Mouse (Mus musculus): ENCODE results near the gene Dock6. TPM values are rescaled to one million over a fixed set of nuclear protein-coding genes. Genes with fewer than 3 reads are reported as not detected.

Gene Dock6
- polyA plus RNA-seq, 1 experiment from 2014 or later = 28.3 TPM

DNA sequence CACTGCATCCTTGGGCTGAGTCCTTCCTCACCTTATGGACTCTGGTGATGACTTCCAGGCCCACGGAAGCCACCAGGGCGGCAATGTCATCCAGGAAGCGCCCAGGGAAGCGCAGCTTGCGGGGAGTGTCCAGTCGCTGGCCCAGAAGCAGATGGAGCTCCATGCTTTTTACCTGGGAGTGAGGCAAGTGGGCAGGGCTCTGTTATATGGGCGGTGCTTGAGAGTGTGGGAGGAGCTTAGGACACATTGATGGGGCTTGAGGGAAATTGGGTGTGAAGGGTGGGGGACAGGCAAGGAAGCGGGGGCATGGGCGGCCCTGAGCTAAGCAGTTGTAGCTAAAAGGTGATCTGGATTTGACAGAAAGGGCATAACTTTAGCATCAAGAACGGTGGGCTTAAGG, 28.1 kb downstream of the Dock6 start:
- Histone ChIP-seq H3K27me3 (replicated peaks; ENCODE audit: control insufficient read depth, insufficient read depth, low read length) (no peaks in the 10 kb centered on the region), H3K9me3 (ENCODE audit: control insufficient read depth, low read length) (no peaks in the 10 kb centered on the region), H3K4me1 (ENCODE audit: control insufficient read depth, insufficient read depth, low read length) (no peaks in the 10 kb centered on the region), H3K9ac (ENCODE audit: low read depth, low read length) (no peak overlapping the region), H3K36me3 (ENCODE audit: control insufficient read depth, insufficient read depth, low read length) (peaks cover 15% of the 10 kb centered on the region), H3K4me2 (ENCODE audit: low read depth, low read length) (no peak overlapping the region), H3K4me3 (ENCODE audit: low read depth, low read length) (no peak overlapping the region), H3K27ac (replicated peaks; ENCODE audit: low read depth, low read length) (no peak overlapping the region)
- no peak for DNase-seq (ENCODE audit: low spot score)
- no peak for ATAC-seq (ENCODE audit: low read depth)
- 65% methylated on average over 10 of the region's 10 CpGs for WGBS

- Histone ChIP-seq H3K4me2 (ENCODE audit: low read depth, low read length) (no peak overlapping the region), H3K4me1 (ENCODE audit: control insufficient read depth, insufficient read depth, low read length) (no peaks in the 10 kb centered on the region), H3K9ac (ENCODE audit: low read depth, low read length) (no peak overlapping the region)
Measured at GRCm38 (mm10) chr9:21823957-21824356, 28.5 kb downstream of the Dock6 start.

DNA sequence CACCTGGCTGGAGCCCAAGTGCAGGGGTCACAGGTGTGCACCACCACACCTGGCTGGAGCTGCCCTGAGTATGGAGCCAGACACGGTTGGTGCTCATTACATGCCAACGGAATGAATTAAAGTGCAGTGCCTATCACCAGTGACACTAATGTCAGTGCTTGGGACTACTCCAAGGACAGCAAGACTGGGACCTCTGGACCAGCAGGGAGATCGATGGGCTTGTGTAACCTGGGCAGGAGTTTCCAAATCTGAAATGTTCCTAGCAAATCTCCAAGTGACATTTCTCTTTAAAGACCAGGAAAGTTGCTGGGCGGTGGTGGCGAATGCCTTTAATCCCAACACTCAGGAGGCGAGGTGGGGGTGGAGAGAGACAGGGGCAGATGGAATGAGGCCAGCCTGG, 29.7 kb downstream of the Dock6 start:
- no peak overlapping the region for H3K9ac ChIP-seq (ENCODE audit: low read depth, low read length)
- DNase-seq (ENCODE audit: low spot score) = no peak
- H3K27me3 ChIP-seq (replicated peaks; ENCODE audit: control insufficient read depth, insufficient read depth, low read length) = no peaks in the 10 kb centered on the region
- no peak overlapping the region for H3K4me2 ChIP-seq (ENCODE audit: low read depth, low read length)
- no peak overlapping the region for H3K27ac ChIP-seq (replicated peaks; ENCODE audit: low read depth, low read length)
- H3K4me3 ChIP-seq (ENCODE audit: low read depth, low read length) = no peak overlapping the region
- H3K9me3 ChIP-seq (ENCODE audit: control insufficient read depth, low read length) = no peaks in the 10 kb centered on the region
- no peaks in the 10 kb centered on the region for H3K4me1 ChIP-seq (ENCODE audit: control insufficient read depth, insufficient read depth, low read length)
- H3K36me3 ChIP-seq (ENCODE audit: control insufficient read depth, insufficient read depth, low read length) = peaks cover 14% of the 10 kb centered on the region
- WGBS = 82% methylated on average over 6 of the region's 6 CpGs
- ATAC-seq (ENCODE audit: low read depth) = no peak

More at GRCm38 (mm10) chr9:21823957-21824356, 28.5 kb downstream of the Dock6 start:
- peaks cover 12% of the 10 kb centered on the region; the same call in 1 of the 2 replicates for H3K36me3 ChIP-seq (ENCODE audit: control insufficient read depth, insufficient read depth, low read length)
- no peak for DNase-seq (ENCODE audit: low spot score)
- 56% methylated on average over 4 of the region's 4 CpGs for WGBS
- no peaks in the 10 kb centered on the region for H3K9me3 ChIP-seq (ENCODE audit: control insufficient read depth, low read length)
- no peak overlapping the region for H3K27ac ChIP-seq (replicated peaks; ENCODE audit: low read depth, low read length)
- H3K4me3 ChIP-seq (ENCODE audit: low read depth, low read length) = no peak overlapping the region
- no peak for ATAC-seq (ENCODE audit: low read depth)
- H3K27me3 ChIP-seq (replicated peaks; ENCODE audit: control insufficient read depth, insufficient read depth, low read length) = no peaks in the 10 kb centered on the region

GRCm38 (mm10) chr9:21820183-21820582, 32.3 kb downstream of the Dock6 start:
- H3K27ac ChIP-seq (replicated peaks; ENCODE audit: low read depth, low read length) = no peak overlapping the region
- DNase-seq (ENCODE audit: low spot score) (no peak), ATAC-seq (ENCODE audit: low read depth) (no peak)
- H3K9me3 ChIP-seq (ENCODE audit: control insufficient read depth, low read length) = no peaks in the 10 kb centered on the region
- no peak overlapping the region for H3K9ac ChIP-seq (ENCODE audit: low read depth, low read length)
- peaks cover 34% of the 10 kb centered on the region for H3K36me3 ChIP-seq (ENCODE audit: control insufficient read depth, insufficient read depth, low read length)
- no peak overlapping the region for H3K4me3 ChIP-seq (ENCODE audit: low read depth, low read length)
- H3K27me3 ChIP-seq (replicated peaks; ENCODE audit: control insufficient read depth, insufficient read depth, low read length) = no peaks in the 10 kb centered on the region
- WGBS = 75% methylated on average over 12 of the region's 12 CpGs
- H3K4me1 ChIP-seq (ENCODE audit: control insufficient read depth, insufficient read depth, low read length) = no peaks in the 10 kb centered on the region
- no peak overlapping the region for H3K4me2 ChIP-seq (ENCODE audit: low read depth, low read length)

- WGBS = 97% methylated on average over 2 of the region's 2 CpGs
Measured at GRCm38 (mm10) chr9:21819181-21819729, 33.2 kb downstream of the Dock6 start.

DNA sequence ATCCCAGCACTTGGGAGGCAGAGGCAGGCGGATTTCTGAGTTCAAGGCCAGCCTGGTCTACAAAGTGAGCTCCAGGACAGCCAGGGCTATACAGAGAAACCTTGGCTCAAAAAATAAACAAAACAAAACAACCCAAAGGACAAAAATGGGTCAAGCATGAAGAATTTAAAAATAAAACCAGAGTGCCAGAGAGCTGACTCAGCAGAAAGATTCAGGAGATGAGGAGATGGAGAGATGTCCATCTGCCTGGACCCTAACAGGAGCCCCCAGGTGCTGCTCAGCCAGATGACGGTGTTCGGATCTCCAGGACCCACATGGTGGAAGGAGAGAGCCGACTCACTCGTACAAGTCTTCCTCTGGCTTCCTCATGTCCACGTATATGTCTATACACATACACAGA, 33.9 kb downstream of the Dock6 start:
- H3K4me2 ChIP-seq (ENCODE audit: low read depth, low read length) = no peak overlapping the region
- no peaks in the 10 kb centered on the region for H3K9me3 ChIP-seq (ENCODE audit: control insufficient read depth, low read length)
- ATAC-seq (ENCODE audit: low read depth) = no peak
- WGBS = 91% methylated on average over 6 of the region's 6 CpGs
- H3K36me3 ChIP-seq (ENCODE audit: control insufficient read depth, insufficient read depth, low read length) = peaks cover 48% of the 10 kb centered on the region
- no peak overlapping the region for H3K27ac ChIP-seq (replicated peaks; ENCODE audit: low read depth, low read length)
- DNase-seq (ENCODE audit: low spot score) = no peak
- no peaks in the 10 kb centered on the region for H3K27me3 ChIP-seq (replicated peaks; ENCODE audit: control insufficient read depth, insufficient read depth, low read length)
- no peak overlapping the region for H3K4me3 ChIP-seq (ENCODE audit: low read depth, low read length)
- H3K4me1 ChIP-seq (ENCODE audit: control insufficient read depth, insufficient read depth, low read length) = no peaks in the 10 kb centered on the region
- no peak overlapping the region for H3K9ac ChIP-seq (ENCODE audit: low read depth, low read length)

More at GRCm38 (mm10) chr9:21819181-21819729, 33.2 kb downstream of the Dock6 start:
- ATAC-seq (ENCODE audit: low read depth) (no peak), DNase-seq (ENCODE audit: low spot score) (no peak)
- Histone ChIP-seq H3K27ac (replicated peaks; ENCODE audit: low read depth, low read length) (no peak overlapping the region), H3K4me1 (ENCODE audit: control insufficient read depth, insufficient read depth, low read length) (no peaks in the 10 kb centered on the region), H3K36me3 (ENCODE audit: control insufficient read depth, insufficient read depth, low read length) (peaks cover 41% of the 10 kb centered on the region), H3K27me3 (replicated peaks; ENCODE audit: control insufficient read depth, insufficient read depth, low read length) (no peaks in the 10 kb centered on the region), H3K9me3 (ENCODE audit: control insufficient read depth, low read length) (no peaks in the 10 kb centered on the region), H3K9ac (ENCODE audit: low read depth, low read length) (no peak overlapping the region), H3K4me2 (ENCODE audit: low read depth, low read length) (no peak overlapping the region), H3K4me3 (ENCODE audit: low read depth, low read length) (no peak overlapping the region)

GRCm38 (mm10) chr9:21818125-21818524, 34.3 kb downstream of the Dock6 start:
- peaks cover 53% of the 10 kb centered on the region for H3K36me3 ChIP-seq (ENCODE audit: control insufficient read depth, insufficient read depth, low read length)
- H3K4me2 ChIP-seq (ENCODE audit: low read depth, low read length) = no peak overlapping the region
- DNase-seq (ENCODE audit: low spot score) (no peak), ATAC-seq (ENCODE audit: low read depth) (no peak)
- H3K27me3 ChIP-seq (replicated peaks; ENCODE audit: control insufficient read depth, insufficient read depth, low read length) = no peaks in the 10 kb centered on the region
- no peaks in the 10 kb centered on the region for H3K4me1 ChIP-seq (ENCODE audit: control insufficient read depth, insufficient read depth, low read length)
- no peak overlapping the region for H3K9ac ChIP-seq (ENCODE audit: low read depth, low read length)
- no peak overlapping the region for H3K4me3 ChIP-seq (ENCODE audit: low read depth, low read length)
- whole genome bisulfite sequencing = 85% methylated on average over 4 of the region's 4 CpGs
- H3K9me3 ChIP-seq (ENCODE audit: control insufficient read depth, low read length) = no peaks in the 10 kb centered on the region
- H3K27ac ChIP-seq (replicated peaks; ENCODE audit: low read depth, low read length) = no peak overlapping the region

DNA sequence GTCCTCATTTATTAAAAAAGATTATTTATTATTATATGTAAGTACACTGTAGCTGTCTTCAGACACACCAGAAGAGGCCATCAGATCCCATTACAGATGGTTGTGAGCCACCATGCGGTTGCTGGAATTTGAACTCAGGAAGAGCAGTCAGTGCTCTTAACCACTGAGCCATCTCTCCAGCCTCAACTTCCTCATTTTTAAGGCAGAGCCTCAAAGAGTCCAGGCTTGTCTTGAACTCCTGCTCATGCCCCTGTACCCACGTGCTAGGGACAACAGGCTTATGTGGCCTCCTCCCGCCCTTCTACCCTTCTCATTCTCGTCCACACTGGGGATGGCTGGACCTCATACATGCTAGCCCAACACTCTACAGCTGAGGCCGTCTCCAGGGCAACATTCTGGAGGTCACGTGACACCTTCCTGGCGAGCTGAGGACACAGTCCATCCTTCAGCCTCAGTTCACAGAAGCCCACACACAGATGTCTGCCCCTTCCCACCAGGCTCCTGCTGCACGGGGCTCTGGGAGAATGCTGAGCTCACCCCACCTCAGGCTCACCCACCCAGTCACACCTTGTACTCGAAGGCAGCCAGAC, 35.6 kb downstream of the Dock6 start:
- Histone ChIP-seq H3K4me3 (ENCODE audit: low read depth, low read length) (no peak overlapping the region), H3K9me3 (ENCODE audit: control insufficient read depth, low read length) (no peaks in the 10 kb centered on the region), H3K4me2 (ENCODE audit: low read depth, low read length) (no peak overlapping the region), H3K36me3 (ENCODE audit: control insufficient read depth, insufficient read depth, low read length) (peaks cover 65% of the 10 kb centered on the region), H3K4me1 (ENCODE audit: control insufficient read depth, insufficient read depth, low read length) (no peaks in the 10 kb centered on the region), H3K27ac (replicated peaks; ENCODE audit: low read depth, low read length) (no peak overlapping the region), H3K27me3 (replicated peaks; ENCODE audit: control insufficient read depth, insufficient read depth, low read length) (no peaks in the 10 kb centered on the region), H3K9ac (ENCODE audit: low read depth, low read length) (no peak overlapping the region)
- no peak for ATAC-seq (ENCODE audit: low read depth)
- no peak for DNase-seq (ENCODE audit: low spot score)
- 64% methylated on average over 9 of the region's 9 CpGs for WGBS

- Histone ChIP-seq H3K36me3 (ENCODE audit: control insufficient read depth, insufficient read depth, low read length) (peaks cover 48% of the 10 kb centered on the region), H3K4me2 (ENCODE audit: low read depth, low read length) (no peak overlapping the region)
Measured at GRCm38 (mm10) chr9:21811170-21811569, 41.3 kb downstream of the Dock6 start.

More at GRCm38 (mm10) chr9:21811170-21811569, 41.3 kb downstream of the Dock6 start:
- Histone ChIP-seq H3K9me3 (ENCODE audit: control insufficient read depth, low read length) (no peaks in the 10 kb centered on the region), H3K27me3 (replicated peaks; ENCODE audit: control insufficient read depth, insufficient read depth, low read length) (no peaks in the 10 kb centered on the region), H3K4me3 (ENCODE audit: low read depth, low read length) (no peak overlapping the region), H3K27ac (replicated peaks; ENCODE audit: low read depth, low read length) (no peak overlapping the region), H3K4me1 (ENCODE audit: control insufficient read depth, insufficient read depth, low read length) (no peaks in the 10 kb centered on the region), H3K9ac (ENCODE audit: low read depth, low read length) (no peak overlapping the region)
- DNase-seq (ENCODE audit: low spot score) (no peak), ATAC-seq (ENCODE audit: low read depth) (no peak)
- 92% methylated on average over 5 of the region's 5 CpGs for WGBS
